Mouse (Mus musculus) bone marrow macrophage, adult 2 months (primary cell): ENCODE measurements at regions not wholly inside any gene's neighbourhood (a gene's known extent, or its start where the extent isn't known, plus 50 kb on each side); places are given as distances from the start of the nearest gene placed in this dataset.

Experiments used
- CTCF ChIP-seq: IDR thresholded peaks from 2 replicates; pipeline ENCODE4 v1.5.1; 2012; ENCODE audit warnings: low read depth, mild to moderate bottlenecking, low read length, moderate library complexity
- POLR2A ChIP-seq: IDR thresholded peaks from 2 replicates; pipeline ENCODE4 v1.6.1; 2012; ENCODE audit warnings: mild to moderate bottlenecking, low read depth, low read length, borderline replicate concordance

GRCm38 (mm10) chr5:43094329-43094898, 138.6 kb upstream of the Cpeb2 start:
- TF ChIP-seq POLR2A (no peak), CTCF (0 out of 2 replicates have a peak, but pooled peaks have one; percentile 6)
